Mouse (Mus musculus) induced T-regulatory cell, adult 2 months (primary cell): ENCODE measurements at regions not wholly inside any gene's neighbourhood (a gene's known extent, or its start where the extent isn't known, plus 50 kb on each side); places are given as distances from the start of the nearest gene placed in this dataset.

Source experiments
- DNase-seq: peaks from one replicate; pipeline ENCODE4 v3.0.0-alpha.2; 2012; ENCODE audit warnings: low read depth

GRCm38 (mm10) chr10:66802691-66803090 is 293.2 kb upstream of the Jmjd1c start:
- DNase-seq, result no peak

GRCm38 (mm10) chr10:66807261-66807968 is 288.5 kb upstream of the Jmjd1c start:
- peak; percentile 58 for DNase-seq

- DNase-seq, result no peak
Measured at GRCm38 (mm10) chr10:66812515-66813260, 283.2 kb upstream of the Jmjd1c start.

- no peak for DNase-seq
Measured at GRCm38 (mm10) chr10:66813850-66814564, 281.9 kb upstream of the Jmjd1c start.

GRCm38 (mm10) chr10:66814565-66815201 is 281.2 kb upstream of the Jmjd1c start:
- peak; percentile 70 for DNase-seq

GRCm38 (mm10) chr10:66815951-66816350 is 280.0 kb upstream of the Jmjd1c start:
- no peak for DNase-seq

- DNase-seq, result no peak
Measured at GRCm38 (mm10) chr10:66816776-66817175, 279.1 kb upstream of the Jmjd1c start.

GRCm38 (mm10) chr10:66817876-66818275 is 278.0 kb upstream of the Jmjd1c start:
- no peak for DNase-seq

GRCm38 (mm10) chr10:66819517-66819916 is 276.4 kb upstream of the Jmjd1c start:
- no peak for DNase-seq

GRCm38 (mm10) chr10:66825737-66826136 is 270.2 kb upstream of the Jmjd1c start:
- DNase-seq, result no peak

- no peak for DNase-seq
Measured at GRCm38 (mm10) chr10:66826327-66826726, 269.6 kb upstream of the Jmjd1c start.

- no peak for DNase-seq
Measured at GRCm38 (mm10) chr10:66834974-66835373, 261.0 kb upstream of the Jmjd1c start.

- no peak for DNase-seq
Measured at GRCm38 (mm10) chr10:66839058-66839457, 256.9 kb upstream of the Jmjd1c start.

GRCm38 (mm10) chr10:66843258-66843657 is 252.7 kb upstream of the Jmjd1c start:
- DNase-seq, result no peak

- DNase-seq, result no peak
Measured at GRCm38 (mm10) chr10:66848778-66849177, 247.1 kb upstream of the Jmjd1c start.

- DNase-seq, result no peak
Measured at GRCm38 (mm10) chr10:66849681-66850080, 246.2 kb upstream of the Jmjd1c start.

GRCm38 (mm10) chr10:66850972-66851478 is 244.9 kb upstream of the Jmjd1c start:
- DNase-seq, result no peak

GRCm38 (mm10) chr10:66851841-66852240 is 244.1 kb upstream of the Jmjd1c start:
- no peak for DNase-seq

GRCm38 (mm10) chr10:66852708-66853107 is 243.2 kb upstream of the Jmjd1c start:
- no peak for DNase-seq

- DNase-seq, result peak; percentile 90
Measured at GRCm38 (mm10) chr10:66853258-66853657, 242.7 kb upstream of the Jmjd1c start.

- DNase-seq, result no peak
Measured at GRCm38 (mm10) chr10:66854895-66855294, 241.0 kb upstream of the Jmjd1c start.

GRCm38 (mm10) chr10:66857330-66857729 is 238.6 kb upstream of the Jmjd1c start:
- no peak for DNase-seq
